Mouse (Mus musculus): ENCODE measurements at regions not wholly inside any gene's neighbourhood (a gene's known extent, or its start where the extent isn't known, plus 50 kb on each side); places are given as distances from the start of the nearest gene placed in this dataset.

- H3K9ac ChIP-seq = no peak overlapping the region
- DNase-seq (no peak), ATAC-seq (no peak)
- H3K4me1 ChIP-seq (ENCODE audit: insufficient read depth) = no peaks in the 10 kb centered on the region
- no peaks in the 10 kb centered on the region for H3K27me3 ChIP-seq (ENCODE audit: insufficient read depth, low read length)
- no peak overlapping the region for H3K27ac ChIP-seq (ENCODE audit: low read depth, low read length)
- no peak for TF ChIP-seq CTCF (IDR thresholded peaks at IDR 0.05; ENCODE audit: low read depth)
- no peaks in the 10 kb centered on the region for H3K9me3 ChIP-seq (ENCODE audit: low read length)
- H3K4me3 ChIP-seq (ENCODE audit: low read depth, low read length) = no peak overlapping the region
- WGBS = 88% methylated on average over 6 of the region's 6 CpGs
- H3K36me3 ChIP-seq (ENCODE audit: insufficient read depth) = no peaks in the 10 kb centered on the region
- H3K4me2 ChIP-seq (ENCODE audit: low read depth) = no peak overlapping the region
These were observed 150.8 kb upstream of the Kynu start for GRCm38 (mm10) chr2:43404163-43404967.

DNA sequence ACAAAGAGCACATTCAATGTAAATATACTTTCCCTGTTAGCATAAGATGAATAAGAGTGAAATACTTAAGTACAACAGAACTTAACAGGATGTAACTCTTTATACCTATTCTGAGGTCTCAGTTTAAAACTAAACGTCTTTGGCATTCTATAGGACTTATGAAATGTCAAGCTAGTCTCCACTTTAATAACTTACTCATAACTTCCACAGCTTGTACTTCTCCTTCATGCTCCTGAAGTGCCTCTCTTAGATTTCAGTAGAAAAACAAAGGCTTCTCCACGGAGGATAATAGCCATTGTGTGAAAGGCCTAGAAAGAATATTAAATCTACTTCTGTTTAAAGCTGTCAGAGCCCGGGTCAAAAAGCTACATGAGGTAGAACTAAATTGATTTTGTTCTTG, 117.9 kb upstream of the Kynu start:
- Histone ChIP-seq H3K36me3 (ENCODE audit: insufficient read depth) (no peaks in the 10 kb centered on the region), H3K4me3 (ENCODE audit: low read depth, low read length) (no peak overlapping the region), H3K27ac (ENCODE audit: low read depth, low read length) (no peak overlapping the region), H3K27me3 (ENCODE audit: insufficient read depth, low read length) (no peaks in the 10 kb centered on the region), H3K4me2 (ENCODE audit: low read depth) (no peak overlapping the region), H3K9me3 (ENCODE audit: low read length) (no peaks in the 10 kb centered on the region), H3K4me1 (ENCODE audit: insufficient read depth) (no peaks in the 10 kb centered on the region), H3K9ac (no peak overlapping the region)
- no peak for TF ChIP-seq CTCF (IDR thresholded peaks at IDR 0.05; ENCODE audit: low read depth)
- DNase-seq (no peak), ATAC-seq (no peak)
- 46% methylated on average over 3 of the region's 3 CpGs for WGBS

- Histone ChIP-seq H3K4me2 (ENCODE audit: low read depth) (no peak overlapping the region), H3K27ac (ENCODE audit: low read depth, low read length) (no peak overlapping the region), H3K36me3 (ENCODE audit: insufficient read depth) (no peaks in the 10 kb centered on the region), H3K9me3 (ENCODE audit: low read length) (no peaks in the 10 kb centered on the region), H3K4me3 (ENCODE audit: low read depth, low read length) (no peak overlapping the region), H3K4me1 (ENCODE audit: insufficient read depth) (no peaks in the 10 kb centered on the region), H3K9ac (no peak overlapping the region), H3K27me3 (ENCODE audit: insufficient read depth, low read length) (no peaks in the 10 kb centered on the region)
- DNase-seq = peak; percentile 17
- TF ChIP-seq CTCF (IDR thresholded peaks at IDR 0.05; ENCODE audit: low read depth) = no peak
- WGBS = 75% methylated on average over 10 of the region's 10 CpGs
- no peak for ATAC-seq
These were observed 99.8 kb upstream of the Kynu start for GRCm38 (mm10) chr2:43455158-43455873.

- Histone ChIP-seq H3K4me3 (ENCODE audit: low read depth, low read length) (no peak overlapping the region), H3K9ac (no peak overlapping the region), H3K36me3 (ENCODE audit: insufficient read depth) (no peaks in the 10 kb centered on the region), H3K9me3 (ENCODE audit: low read length) (no peaks in the 10 kb centered on the region), H3K4me1 (ENCODE audit: insufficient read depth) (no peaks in the 10 kb centered on the region), H3K27me3 (ENCODE audit: insufficient read depth, low read length) (no peaks in the 10 kb centered on the region), H3K4me2 (ENCODE audit: low read depth) (no peak overlapping the region), H3K27ac (ENCODE audit: low read depth, low read length) (no peak overlapping the region)
- ATAC-seq = no peak
- TF ChIP-seq CTCF (IDR thresholded peaks at IDR 0.05; ENCODE audit: low read depth) = no peak
- 87% methylated on average over 3 of the region's 3 CpGs for WGBS
- no peak for DNase-seq
These were observed 86.0 kb upstream of the Kynu start for GRCm38 (mm10) chr2:43469161-43469560.

DNA sequence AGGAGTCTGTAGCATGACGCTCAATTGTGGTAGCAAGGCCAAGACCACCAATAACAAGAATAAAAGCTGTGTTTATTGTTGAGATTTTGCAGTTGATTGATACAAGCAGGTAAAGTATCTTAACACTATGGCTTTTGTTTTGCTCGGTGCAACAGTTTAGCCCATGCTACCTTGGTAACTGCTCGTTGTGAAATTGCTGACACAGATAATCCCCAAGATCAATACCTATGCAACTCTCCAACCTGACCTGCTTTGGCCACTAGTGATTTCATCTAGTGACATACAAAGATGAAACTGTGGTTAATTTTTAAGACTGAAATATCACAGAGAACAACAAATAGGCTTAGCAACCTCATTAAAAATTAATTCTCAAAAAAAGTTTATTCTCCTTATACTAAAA, 85.2 kb upstream of the Kynu start:
- Histone ChIP-seq H3K27me3 (ENCODE audit: insufficient read depth, low read length) (no peaks in the 10 kb centered on the region), H3K4me1 (ENCODE audit: insufficient read depth) (no peaks in the 10 kb centered on the region), H3K27ac (ENCODE audit: low read depth, low read length) (no peak overlapping the region), H3K4me3 (ENCODE audit: low read depth, low read length) (no peak overlapping the region), H3K4me2 (ENCODE audit: low read depth) (no peak overlapping the region), H3K36me3 (ENCODE audit: insufficient read depth) (no peaks in the 10 kb centered on the region), H3K9ac (no peak overlapping the region), H3K9me3 (ENCODE audit: low read length) (no peaks in the 10 kb centered on the region)
- 80% methylated on average over 3 of the region's 3 CpGs for WGBS
- ATAC-seq = no peak
- TF ChIP-seq CTCF (IDR thresholded peaks at IDR 0.05; ENCODE audit: low read depth) = no peak
- DNase-seq = no peak

GRCm38 (mm10) chr2:43478494-43478893, 76.6 kb upstream of the Kynu start:
- TF ChIP-seq CTCF (IDR thresholded peaks at IDR 0.05; ENCODE audit: low read depth) = no peak
- Histone ChIP-seq H3K4me2 (ENCODE audit: low read depth) (no peak overlapping the region), H3K4me3 (ENCODE audit: low read depth, low read length) (no peak overlapping the region), H3K9me3 (ENCODE audit: low read length) (no peaks in the 10 kb centered on the region), H3K36me3 (ENCODE audit: insufficient read depth) (no peaks in the 10 kb centered on the region), H3K27me3 (ENCODE audit: insufficient read depth, low read length) (no peaks in the 10 kb centered on the region), H3K27ac (ENCODE audit: low read depth, low read length) (no peak overlapping the region), H3K4me1 (ENCODE audit: insufficient read depth) (no peaks in the 10 kb centered on the region), H3K9ac (no peak overlapping the region)
- ATAC-seq = no peak
- no peak for DNase-seq

GRCm38 (mm10) chr2:43479871-43480270, 75.3 kb upstream of the Kynu start:
- Histone ChIP-seq H3K9ac (no peak overlapping the region), H3K4me2 (ENCODE audit: low read depth) (no peak overlapping the region), H3K4me1 (ENCODE audit: insufficient read depth) (no peaks in the 10 kb centered on the region), H3K36me3 (ENCODE audit: insufficient read depth) (no peaks in the 10 kb centered on the region), H3K4me3 (ENCODE audit: low read depth, low read length) (no peak overlapping the region), H3K27me3 (ENCODE audit: insufficient read depth, low read length) (no peaks in the 10 kb centered on the region), H3K27ac (ENCODE audit: low read depth, low read length) (no peak overlapping the region), H3K9me3 (ENCODE audit: low read length) (no peaks in the 10 kb centered on the region)
- ATAC-seq (no peak), DNase-seq (no peak)
- WGBS = 46% methylated on average over 1 of the region's 1 CpGs
- no peak for TF ChIP-seq CTCF (IDR thresholded peaks at IDR 0.05; ENCODE audit: low read depth)
